ENCODE assay signal across 28 mouse cellular contexts in the genomic region with DNA sequence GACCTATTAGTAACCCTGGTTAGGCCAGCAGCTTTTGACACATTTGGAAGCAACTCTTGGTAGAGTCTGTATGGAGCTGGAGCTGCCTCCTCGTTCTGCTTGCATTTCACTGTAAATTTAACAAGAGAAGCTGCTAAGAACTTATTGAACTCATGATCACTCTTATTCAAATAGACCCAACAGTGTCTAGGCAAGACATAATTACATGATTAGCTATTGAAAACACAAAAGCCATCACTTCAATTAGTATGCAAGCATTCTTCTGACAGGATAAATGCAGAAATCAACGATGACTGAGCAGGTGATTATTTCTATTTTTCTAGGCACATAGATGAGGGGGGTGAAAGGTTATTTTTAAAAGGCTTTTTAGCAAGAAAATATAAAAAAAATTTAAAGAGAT.
"Had no signal": no experiment of that assay in that cellular context is flagged by ENCODE, and none has a peak within 500 bp of the region (broad histone marks: within the 10 kb centered on the region; RNA-seq: fewer than 3 reads in every experiment).

No protein-coding gene starts in this region.

- H3K4me1 ChIP-seq: heart, embryonic 13.5 days; heart, embryonic 15.5 days; hindbrain, embryonic 13.5 days; intestine, embryonic 15.5 days; limb, embryonic 10.5 days; limb, embryonic 12.5 days; liver, embryonic 13.5 days; liver, embryonic 15.5 days had no signal

- H3K4me3 ChIP-seq: heart, adult 2 months; heart, embryonic 13.5 days; heart, embryonic 15.5 days; hindbrain, embryonic 13.5 days; hindbrain, embryonic 15.5 days; intestine, embryonic 15.5 days; limb, embryonic 10.5 days; limb, embryonic 12.5 days; liver, embryonic 13.5 days; liver, embryonic 15.5 days had no signal

- H3K9me3 ChIP-seq: heart, embryonic 13.5 days; heart, embryonic 15.5 days; hindbrain, embryonic 13.5 days; hindbrain, embryonic 15.5 days; intestine, embryonic 15.5 days; limb, embryonic 10.5 days; limb, embryonic 12.5 days; liver, embryonic 13.5 days; liver, embryonic 15.5 days had no signal

- H3K27ac ChIP-seq: heart, adult 2 months; heart, embryonic 13.5 days; heart, embryonic 15.5 days; hindbrain, embryonic 13.5 days; hindbrain, embryonic 15.5 days; intestine, embryonic 15.5 days; kidney, postnatal 0 days; limb, embryonic 10.5 days; limb, embryonic 12.5 days; liver, embryonic 13.5 days; liver, embryonic 15.5 days had no signal

- H3K27me3 ChIP-seq: heart, embryonic 13.5 days; heart, embryonic 15.5 days; hindbrain, embryonic 13.5 days; hindbrain, embryonic 15.5 days; intestine, embryonic 15.5 days; limb, embryonic 12.5 days; liver, embryonic 13.5 days; liver, embryonic 15.5 days had no signal

- DNase-seq: gastrocnemius, postnatal 14 days; gastrocnemius, postnatal 36 days; heart, adult 11 months; heart, adult 2 months; heart, postnatal 14 days; heart, postnatal 36 days; kidney, adult 18-20 months; kidney, adult 8-10 months; kidney, postnatal 14 days; kidney, postnatal 36 days; layer of hippocampus, adult 9-11 months; layer of hippocampus, postnatal 36 days; liver; liver, embryonic 13.5 days; liver, postnatal 0 days had no signal

- H3K9ac ChIP-seq: heart, embryonic 13.5 days; heart, embryonic 15.5 days; hindbrain, embryonic 13.5 days; hindbrain, embryonic 15.5 days; intestine, embryonic 15.5 days; limb, embryonic 12.5 days; liver, embryonic 13.5 days; liver, embryonic 15.5 days; liver, postnatal 0 days had no signal

- ATAC-seq: inflammation-experienced regulatory T-cells, adult 6 months; intestine, embryonic 15.5 days; intestine, postnatal 0 days; liver, postnatal 0 days had no signal

- H3K36me3 ChIP-seq: heart, embryonic 13.5 days; heart, embryonic 15.5 days; hindbrain, embryonic 13.5 days; hindbrain, embryonic 15.5 days; intestine, embryonic 15.5 days; limb, embryonic 10.5 days; limb, embryonic 12.5 days; liver, embryonic 13.5 days; liver, embryonic 15.5 days had no signal

- H3K4me2 ChIP-seq: heart, embryonic 11.5 days; heart, embryonic 13.5 days; heart, embryonic 15.5 days; hindbrain, embryonic 13.5 days; hindbrain, embryonic 15.5 days; intestine, embryonic 15.5 days; limb, embryonic 12.5 days; liver, embryonic 11.5 days; liver, embryonic 13.5 days; liver, embryonic 15.5 days had no signal
